Mouse (Mus musculus) CH12.LX (cell line): ENCODE data around the gene Gm9817. TPM values are rescaled to one million over a fixed set of nuclear protein-coding genes. Genes with fewer than 3 reads are reported as not detected.

Experiments
- DNase-seq: peaks from one replicate; pipeline ENCODE4 v3.0.0-alpha.2; 2013; ENCODE audit errors: extremely low read depth
- H3K27ac ChIP-seq: 2 replicates; pipeline ENCODE4 v1.5.1; 2012; ENCODE audit warnings: low read depth, mild to moderate bottlenecking, control low read depth, moderate library complexity; ENCODE audit not compliant: insufficient read depth
- H3K27me3 ChIP-seq: replicated peaks from 2 replicates; pipeline ENCODE3; 2012; ENCODE audit warnings: inconsistent platforms
- H3K36me3 ChIP-seq, 2 experiments: replicated peaks in 1 of 2; 2 replicates each; pipeline versions ENCODE3 to v1.6.1; 2012; ENCODE audit warnings: inconsistent platforms in 1 of 2, low read length in 1 of 2, mild to moderate bottlenecking in 1 of 2, mixed read lengths in 1 of 2, moderate library complexity in 1 of 2; ENCODE audit not compliant: control insufficient read depth in 1 of 2, insufficient read depth in 1 of 2
- H3K4me1 ChIP-seq, 2 experiments: 2 replicates each; pipeline ENCODE4 v1.6.1; 2012; ENCODE audit warnings: inconsistent platforms in 1 of 2, moderate library complexity in 1 of 2; ENCODE audit not compliant: insufficient read depth in 2 of 2, control insufficient read depth in 1 of 2
- H3K4me2 ChIP-seq: 2 replicates; pipeline ENCODE4 v1.6.1; 2012; ENCODE audit warnings: low read depth, mild to moderate bottlenecking, control low read depth; ENCODE audit not compliant: poor library complexity, insufficient read depth, severe bottlenecking
- H3K4me3 ChIP-seq, 3 experiments: fragments of 150-350 bp in 1 of 3; sonication (generic) in 1 of 3; replicated peaks in 1 of 3; 2 replicates each; pipeline versions ENCODE3 to v1.5.1; 2011 to 2012; ENCODE audit warnings: low read depth in 2 of 3, low read length in 2 of 3, mild to moderate bottlenecking in 2 of 3, moderate library complexity in 2 of 3, control low read depth in 1 of 3, improper control_type of control experiment in 1 of 3, inconsistent platforms in 1 of 3, mixed read lengths in 1 of 3; ENCODE audit not compliant: poor library complexity in 1 of 3
- H3K79me2 ChIP-seq: replicated peaks from 2 replicates; pipeline ENCODE4 v1.6.1; 2012; ENCODE audit warnings: mild to moderate bottlenecking, moderate library complexity; ENCODE audit not compliant: control insufficient read depth, poor library complexity, insufficient read depth, severe bottlenecking; ENCODE audit errors: extremely low read depth
- H3K9ac ChIP-seq: 2 replicates; pipeline ENCODE4 v1.6.1; 2012; ENCODE audit warnings: low read depth, mild to moderate bottlenecking, control low read depth, moderate library complexity; ENCODE audit not compliant: insufficient read depth
- H3K9me3 ChIP-seq: replicated peaks from 2 replicates; pipeline ENCODE3; 2012; ENCODE audit warnings: low read length, inconsistent platforms, mixed read lengths
- BHLHE40 ChIP-seq: IDR thresholded peaks from 2 replicates; pipeline ENCODE4 v1.6.1; 2011; ENCODE audit warnings: mild to moderate bottlenecking, low read depth, low read length, improper control_type of control experiment
- CTCF ChIP-seq, 2 experiments: IDR thresholded peaks in 1 of 2; conservative IDR thresholded peaks in 1 of 2; 2 replicates each; pipeline ENCODE4 v1.5.1; 2011 to 2012; ENCODE audit warnings: low read depth in 2 of 2, low read length in 2 of 2, improper control_type of control experiment in 1 of 2, inconsistent platforms in 1 of 2, mild to moderate bottlenecking in 1 of 2, moderate library complexity in 1 of 2
- E2F4 ChIP-seq: IDR thresholded peaks from 2 replicates; pipeline ENCODE4 v1.6.1; 2011; ENCODE audit warnings: low read depth, low read length, improper control_type of control experiment; ENCODE audit not compliant: insufficient replicate concordance
- ELF1 ChIP-seq: IDR thresholded peaks from 2 replicates; pipeline ENCODE4 v1.6.1; 2014; ENCODE audit warnings: low read depth, mild to moderate bottlenecking, inconsistent platforms, low read length, improper control_type of control experiment
- GABPA ChIP-seq: IDR thresholded peaks from 2 replicates; pipeline ENCODE4 v1.6.1; 2012; ENCODE audit warnings: low read depth, low read length, improper control_type of control experiment, inconsistent platforms; ENCODE audit not compliant: insufficient replicate concordance
- IRF4 ChIP-seq: IDR thresholded peaks from 2 replicates; pipeline ENCODE4 v1.6.1; 2014; ENCODE audit warnings: low read depth, mild to moderate bottlenecking, inconsistent platforms, low read length, improper control_type of control experiment
- JUN ChIP-seq: IDR thresholded peaks from 2 replicates; pipeline ENCODE4 v1.6.1; 2011; ENCODE audit warnings: low read depth, mild to moderate bottlenecking, low read length, improper control_type of control experiment, moderate library complexity; ENCODE audit not compliant: insufficient read depth
- JUND ChIP-seq: conservative IDR thresholded peaks from 2 replicates; pipeline ENCODE4 v1.6.1; 2011; ENCODE audit warnings: low read depth, low read length, improper control_type of control experiment
- KAT2A ChIP-seq: IDR thresholded peaks from 2 replicates; pipeline ENCODE4 v1.6.1; 2012; ENCODE audit warnings: low read length, improper control_type of control experiment, inconsistent platforms; ENCODE audit not compliant: insufficient replicate concordance
- MAFK ChIP-seq: IDR thresholded peaks from 2 replicates; pipeline ENCODE4 v1.6.1; 2011; ENCODE audit warnings: low read length, improper control_type of control experiment; ENCODE audit not compliant: insufficient replicate concordance
- MAZ ChIP-seq: IDR thresholded peaks from 2 replicates; pipeline ENCODE4 v1.6.1; 2012; ENCODE audit warnings: low read depth, mild to moderate bottlenecking, inconsistent platforms, low read length, improper control_type of control experiment, moderate library complexity
- MEF2A ChIP-seq: IDR thresholded peaks from 2 replicates; pipeline ENCODE4 v1.6.1; 2014; ENCODE audit warnings: low read depth, mild to moderate bottlenecking, inconsistent platforms, low read length, improper control_type of control experiment, borderline replicate concordance
- MXI1 ChIP-seq: IDR thresholded peaks from 2 replicates; pipeline ENCODE4 v1.6.1; 2011; ENCODE audit warnings: mild to moderate bottlenecking, low read depth, low read length, improper control_type of control experiment
- MYC ChIP-seq: IDR thresholded peaks from 2 replicates; pipeline ENCODE4 v1.6.1; 2011; ENCODE audit warnings: low read depth, mild to moderate bottlenecking, improper control_type of control experiment, low read length
- NELFE ChIP-seq: IDR thresholded peaks from 2 replicates; pipeline ENCODE4 v1.6.1; 2011; ENCODE audit warnings: low read depth, low read length, improper control_type of control experiment
- NRF1 ChIP-seq: IDR thresholded peaks from 2 replicates; pipeline ENCODE4 v1.6.1; 2014; ENCODE audit warnings: low read depth, mild to moderate bottlenecking, inconsistent platforms, low read length, improper control_type of control experiment, moderate library complexity
- PAX5 ChIP-seq: IDR thresholded peaks from 2 replicates; pipeline ENCODE4 v1.6.1; 2012; ENCODE audit warnings: low read length, inconsistent platforms, mixed read lengths
- RAD21 ChIP-seq: IDR thresholded peaks from 2 replicates; pipeline ENCODE4 v1.6.1; 2011; ENCODE audit warnings: low read depth, mild to moderate bottlenecking, low read length, improper control_type of control experiment, moderate library complexity
- RCOR1 ChIP-seq: conservative IDR thresholded peaks from 2 replicates; pipeline ENCODE4 v1.6.1; 2012; ENCODE audit warnings: low read depth, mild to moderate bottlenecking, inconsistent platforms, low read length, improper control_type of control experiment
- SMC3 ChIP-seq: IDR thresholded peaks from 2 replicates; pipeline ENCODE4 v1.6.1; 2011; ENCODE audit warnings: low read depth, low read length, improper control_type of control experiment
- UBTF ChIP-seq: IDR thresholded peaks from 2 replicates; pipeline ENCODE4 v1.6.1; 2012; ENCODE audit warnings: low read depth, mild to moderate bottlenecking, inconsistent platforms, low read length, improper control_type of control experiment, moderate library complexity
- USF1 ChIP-seq: IDR thresholded peaks from 2 replicates; pipeline ENCODE4 v1.6.1; 2014; ENCODE audit warnings: low read depth, mild to moderate bottlenecking, inconsistent platforms, low read length, improper control_type of control experiment
- USF2 ChIP-seq: conservative IDR thresholded peaks from 2 replicates; pipeline ENCODE4 v1.6.1; 2011; ENCODE audit warnings: low read depth, low read length, improper control_type of control experiment
- ZC3H11A ChIP-seq: IDR thresholded peaks from 2 replicates; pipeline ENCODE4 v1.6.1; 2012; ENCODE audit warnings: low read depth, mild to moderate bottlenecking, inconsistent platforms, low read length, improper control_type of control experiment
- ZKSCAN1 ChIP-seq: IDR thresholded peaks from 2 replicates; pipeline ENCODE4 v1.6.1; 2012; ENCODE audit warnings: low read depth, inconsistent platforms, low read length, improper control_type of control experiment, borderline replicate concordance
- ZMIZ1 ChIP-seq: IDR thresholded peaks from 2 replicates; pipeline ENCODE4 v1.6.1; 2012; ENCODE audit warnings: low read depth, mild to moderate bottlenecking, inconsistent platforms, low read length, improper control_type of control experiment
- dilution Hi-C: fragments of 300-500 bp; cut with MboI; formaldehyde crosslinking; loops from 2 replicates; pipeline ENCODE4 v1.14.3; 2020; ENCODE audit warnings: low sequenced_read_pairs; ENCODE audit not compliant: extremely low pct_unique_long_range_greater_than_20kb, extremely low pct_ligation_motif_present
- in situ Hi-C: fragments of 300-500 bp; cut with MboI; formaldehyde crosslinking; loops from 3 replicates; pipeline ENCODE4 v1.14.3; 2019; ENCODE audit warnings: low sequenced_read_pairs, low pct_ligation_motif_present, low pct_unique_long_range_greater_than_20kb, mixed read lengths
- polyA plus RNA-seq: library from polyadenylated mRNA; unstranded; fragments of >175 nt; gene quantifications from 2 replicates; pipeline ENCODE4 v1.2.1, GENCODE M21; 2012; ENCODE audit warnings: low read depth; ENCODE audit not compliant: insufficient read length
- total RNA-seq, 2 experiments: library from RNA; depleted of rRNA; stranded (reverse); fragments of 300-350 nt in 1 of 2; fragments of >200 nt in 1 of 2; gene quantifications; 2 replicates each; pipeline ENCODE4 v1.2.3; 2012 to 2014

Gene Gm9817
- total and polyA plus RNA-seq, 3 experiments: not detected

DNA sequence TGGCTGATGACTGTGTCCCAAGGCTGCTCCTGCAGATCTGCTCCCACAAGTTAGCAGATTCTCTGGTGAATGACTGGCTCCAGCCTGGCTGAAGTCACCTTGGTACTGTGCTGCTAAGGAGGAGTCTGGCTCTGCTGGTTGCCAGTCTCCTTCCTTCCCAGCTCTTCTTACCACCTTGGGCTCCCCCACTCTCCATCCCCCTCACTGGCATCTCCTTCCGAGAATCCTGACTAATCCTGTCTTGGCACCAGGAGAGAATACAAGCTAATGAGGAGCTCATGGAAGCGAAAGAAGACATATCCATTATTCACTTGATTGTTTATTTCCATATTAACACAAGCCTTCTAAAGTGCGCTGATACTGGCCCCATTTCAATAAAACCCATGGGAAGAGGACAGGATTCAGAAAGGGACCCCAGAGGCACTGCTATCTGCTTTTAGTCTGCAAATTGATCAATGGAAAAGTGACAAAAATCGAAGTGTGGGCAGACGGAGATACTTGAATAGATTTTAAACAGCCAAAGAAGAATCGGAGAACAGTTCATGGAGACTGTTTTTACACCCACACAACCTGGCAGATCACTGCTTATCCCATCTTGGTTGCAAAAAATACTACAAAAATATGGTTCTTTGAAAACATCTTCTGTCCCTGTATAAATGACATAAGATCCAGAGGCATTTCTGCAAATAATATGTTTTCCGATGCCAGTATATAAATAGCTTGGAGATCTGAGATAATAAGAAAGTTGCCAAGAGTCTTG is 29.1 kb upstream of the Gm9817 start:
- no peak for TF ChIP-seq JUND
- TF ChIP-seq ZKSCAN1: no peak
- TF ChIP-seq MYC: no peak
- TF ChIP-seq BHLHE40: no peak
- no peak for TF ChIP-seq ELF1
- TF ChIP-seq USF1: no peak
- no peak for TF ChIP-seq KAT2A
- no peak for TF ChIP-seq UBTF
- TF ChIP-seq ZMIZ1: no peak
- no peak for TF ChIP-seq MEF2A
- TF ChIP-seq MAZ: no peak
- no peak for TF ChIP-seq NRF1
- no peak for TF ChIP-seq ZC3H11A
- no peak for TF ChIP-seq CTCF (conservative IDR thresholded peaks at IDR 0.05 in 1 of 2, IDR thresholded peaks at IDR 0.05 in 1 of 2; ENCODE audit: low read depth in 2 of 2, low read length in 2 of 2)
- TF ChIP-seq JUN: no peak
- TF ChIP-seq E2F4: no peak
- no peak for TF ChIP-seq RAD21
- no peak for TF ChIP-seq NELFE
- Histone ChIP-seq H3K36me3 (no peaks in the 10 kb centered on the region), H3K4me1 (no peaks in the 10 kb centered on the region), H3K27ac (no peak overlapping the region), H3K9ac (no peak overlapping the region), H3K27me3 (no peaks in the 10 kb centered on the region), H3K9me3 (no peaks in the 10 kb centered on the region), H3K79me2 (no peaks in the 10 kb centered on the region), H3K4me2 (no peak overlapping the region), H3K4me3 (no peak overlapping the region)
- dilution Hi-C loops: no loop called here
- in situ Hi-C loops: no loop called here
- no peak for DNase-seq

- dilution Hi-C loops: no loop called here
Observed at GRCm38 (mm10) chr13:45052805-45053204, 25.7 kb upstream of the Gm9817 start.

More at GRCm38 (mm10) chr13:45052805-45053204, 25.7 kb upstream of the Gm9817 start:
- H3K9me3 ChIP-seq: no peaks in the 10 kb centered on the region
- H3K36me3 ChIP-seq: no peaks in the 10 kb centered on the region
- H3K79me2 ChIP-seq: no peaks in the 10 kb centered on the region
- H3K27ac ChIP-seq: no peak overlapping the region
- DNase-seq: no peak
- H3K9ac ChIP-seq: no peak overlapping the region
- in situ Hi-C loops: no loop called here
- H3K4me2 ChIP-seq: no peak overlapping the region
- no peaks in the 10 kb centered on the region for H3K4me1 ChIP-seq
- no peak for TF ChIP-seq GABPA
- no peak for TF ChIP-seq PAX5
- no peak for TF ChIP-seq MAFK
- no peak for TF ChIP-seq RAD21
- TF ChIP-seq IRF4: no peak
- no peak for TF ChIP-seq USF2
- TF ChIP-seq RCOR1: no peak
- no peak for TF ChIP-seq SMC3
- no peak for TF ChIP-seq NRF1
- TF ChIP-seq ZMIZ1: no peak
- TF ChIP-seq MXI1: no peak
- no peak overlapping the region for H3K4me3 ChIP-seq
- no peaks in the 10 kb centered on the region for H3K27me3 ChIP-seq
